Mouse (Mus musculus) liver, embryonic 13.5 days (tissue): ENCODE results near the gene Anp32a. TPM values are rescaled to one million over a fixed set of nuclear protein-coding genes. Genes with fewer than 3 reads are reported as not detected.

Experiments used
- ATAC-seq: fragments of 200-750 bp; cut with Nextera tagmentation; 2 replicates; pipeline ENCODE4 v1.8.0; 2017; ENCODE audit warnings: low read depth, mild to moderate bottlenecking, moderate number of reproducible peaks, moderate library complexity
- DNase-seq: peaks from one replicate; pipeline ENCODE4 v3.0.0; 2022
- H3K27ac ChIP-seq: fragments of 300-500 bp; sonication (generic); 2 replicates; pipeline ENCODE4 v1.5.1; 2015; ENCODE audit warnings: moderate library complexity, mild to moderate bottlenecking, inconsistent platforms
- H3K27me3 ChIP-seq: fragments of 300-500 bp; sonication (generic); 2 replicates; pipeline ENCODE4 v1.6.1; 2015; ENCODE audit warnings: mild to moderate bottlenecking, inconsistent platforms
- H3K36me3 ChIP-seq: fragments of 300-500 bp; sonication (generic); 2 replicates; pipeline ENCODE4 v1.6.1; 2015; ENCODE audit warnings: mild to moderate bottlenecking, inconsistent platforms
- H3K4me1 ChIP-seq: fragments of 300-500 bp; sonication (generic); replicated peaks from 2 replicates; pipeline ENCODE4 v1.6.1; 2015; ENCODE audit warnings: inconsistent platforms
- H3K4me2 ChIP-seq: fragments of 300-500 bp; sonication (generic); 2 replicates; pipeline ENCODE4 v1.6.1; 2015; ENCODE audit warnings: inconsistent platforms, mild to moderate bottlenecking, moderate library complexity
- H3K4me3 ChIP-seq: fragments of 300-500 bp; sonication (generic); replicated peaks from 2 replicates; pipeline ENCODE4 v1.5.1; 2015; ENCODE audit warnings: mild to moderate bottlenecking, inconsistent platforms
- H3K9ac ChIP-seq: fragments of 300-500 bp; sonication (generic); 2 replicates; pipeline ENCODE4 v1.6.1; 2015; ENCODE audit warnings: mild to moderate bottlenecking, inconsistent platforms
- H3K9me3 ChIP-seq: fragments of 300-500 bp; sonication (generic); replicated peaks from 2 replicates; pipeline ENCODE4 v1.6.1; 2016; ENCODE audit warnings: inconsistent platforms
- WGBS: fragments of 180-500 bp; shearing (Covaris S2); methylation state at CpG from one replicate; pipeline ENCODE4 v1.1.7; 2015; ENCODE audit not compliant: insufficient replicate concordance; 5-methylcytosine and 5-hydroxymethylcytosine counted together
- polyA plus RNA-seq: library from polyadenylated mRNA; unstranded; fragments of >200 nt; fragmentation: Nextera tagmentation; extraction: Ambion mirVana; gene quantifications from 2 replicates; pipeline ENCODE4 v1.2.1, GENCODE M21; 2015

The Anp32a gene
- polyA plus RNA-seq, 1 experiment from 2014 or later, result 102 TPM

DNA sequence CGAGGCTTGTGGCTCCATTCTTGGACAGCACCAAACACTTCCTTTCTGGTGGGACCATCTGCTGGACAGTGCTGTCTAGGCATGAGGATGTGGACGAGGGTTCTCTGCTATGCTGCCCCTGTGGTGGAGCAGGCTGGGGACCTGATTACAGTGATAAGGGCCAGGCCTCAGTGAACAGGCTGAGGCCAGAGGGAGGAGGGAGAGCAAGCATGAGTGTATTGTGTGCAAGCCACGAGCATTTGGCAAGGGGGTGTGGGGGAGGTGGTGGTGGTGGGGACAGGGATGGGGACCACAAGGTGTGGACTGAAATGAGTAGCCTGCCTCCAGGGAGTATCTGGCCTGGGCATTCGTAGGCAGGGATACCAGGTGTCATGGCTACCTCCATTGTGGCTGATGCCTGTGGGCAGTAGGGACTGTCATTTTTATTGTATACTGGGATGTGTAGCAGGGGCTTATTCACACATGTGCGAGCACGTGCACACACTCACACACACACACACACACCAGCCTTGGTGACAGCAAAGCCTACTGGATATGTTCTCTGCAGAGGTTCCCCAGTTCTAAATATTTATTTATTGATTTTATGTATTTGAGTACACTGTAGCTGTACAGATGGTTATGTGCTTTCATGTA, 29.7 kb downstream of the Anp32a start:
- H3K9me3 ChIP-seq, result no peaks in the 10 kb centered on the region
- no peak overlapping the region for H3K4me3 ChIP-seq
- 47% methylated on average over 6 of the region's 6 CpGs for WGBS
- no peak overlapping the region for H3K4me2 ChIP-seq
- ATAC-seq (peak; percentile 18; the same call in 1 of the 2 replicates), DNase-seq (no peak)
- no peak overlapping the region for H3K9ac ChIP-seq
- peaks cover 97% of the 10 kb centered on the region for H3K4me1 ChIP-seq
- peaks cover 54% of the 10 kb centered on the region for H3K36me3 ChIP-seq
- no peak overlapping the region for H3K27ac ChIP-seq
- H3K27me3 ChIP-seq, result no peaks in the 10 kb centered on the region

DNA sequence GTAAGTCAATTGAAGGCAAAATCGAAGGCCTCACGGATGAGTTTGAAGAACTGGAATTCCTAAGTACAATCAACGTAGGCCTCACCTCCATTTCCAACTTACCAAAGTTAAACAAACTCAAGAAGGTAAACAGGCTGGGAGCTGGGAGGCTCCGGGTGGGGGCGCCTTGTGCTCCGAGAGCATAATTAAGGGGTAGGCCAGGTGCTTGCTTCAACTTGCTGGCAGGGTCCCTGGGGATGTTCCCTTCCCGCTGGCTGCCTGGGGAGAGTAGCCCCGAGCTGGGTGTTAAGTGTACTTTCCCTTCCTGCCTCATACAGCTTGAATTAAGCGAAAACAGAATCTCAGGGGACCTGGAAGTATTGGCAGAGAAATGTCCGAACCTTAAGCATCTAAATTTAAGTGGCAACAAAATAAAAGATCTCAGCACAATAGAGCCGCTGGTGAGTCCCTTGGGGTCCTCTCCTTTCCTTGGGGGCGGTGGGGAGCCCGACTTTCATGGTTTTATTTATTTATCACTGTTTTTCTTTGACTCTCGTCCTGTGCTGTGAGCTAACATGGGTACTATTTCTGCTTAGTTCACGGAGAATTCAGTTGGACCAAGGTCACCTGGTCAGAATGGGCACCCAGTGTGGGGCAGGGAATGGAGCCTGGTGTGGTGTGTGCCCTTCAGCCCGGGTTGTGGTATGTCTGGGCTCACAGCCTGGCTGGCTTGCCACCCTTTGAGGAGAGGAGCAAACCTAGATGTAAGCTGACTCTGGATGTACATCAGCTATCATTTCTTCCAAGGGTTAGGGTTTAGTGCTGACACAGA, 30.9 kb downstream of the Anp32a start:
- DNase-seq, result no peak
- Histone ChIP-seq H3K27ac (no peak overlapping the region), H3K4me1 (peaks cover 92% of the 10 kb centered on the region), H3K4me2 (no peak overlapping the region), H3K4me3 (no peak overlapping the region), H3K27me3 (no peaks in the 10 kb centered on the region), H3K36me3 (peaks cover 66% of the 10 kb centered on the region), H3K9me3 (no peaks in the 10 kb centered on the region), H3K9ac (no peak overlapping the region)
- 81% methylated on average over 16 of the region's 16 CpGs for WGBS
- ATAC-seq, result no peak

DNA sequence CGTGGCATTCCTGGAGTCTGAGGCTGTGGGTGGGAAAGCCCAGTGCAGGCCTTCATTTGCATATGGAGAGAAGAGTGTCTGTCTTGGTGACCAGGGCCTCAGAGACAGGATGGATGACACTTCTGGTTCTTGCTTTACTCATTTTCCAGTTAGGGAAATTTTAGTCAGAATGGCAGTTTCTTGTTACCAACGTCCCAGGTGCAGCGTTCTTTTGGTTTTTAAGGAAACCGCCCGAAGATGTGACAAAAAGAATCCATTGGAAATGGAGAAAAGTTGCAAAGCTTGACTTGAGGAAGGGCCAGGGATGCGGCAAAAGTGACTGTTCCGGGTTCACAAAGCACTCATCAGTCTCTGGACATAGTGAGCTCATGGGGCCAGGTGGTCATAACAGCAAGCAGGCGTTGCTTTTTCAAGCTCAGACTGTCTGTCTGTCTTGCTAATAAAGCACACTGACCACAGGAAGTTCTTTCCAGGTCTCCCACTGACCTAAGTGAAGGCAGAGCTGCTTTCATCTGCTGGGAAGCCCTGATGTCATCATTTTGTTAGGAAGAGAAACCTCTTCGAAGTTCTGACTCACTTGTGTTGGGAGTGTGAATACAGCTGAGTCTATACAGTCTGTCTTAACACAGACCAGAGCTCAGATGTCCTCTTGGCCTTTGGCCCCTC, 31.6 kb downstream of the Anp32a start:
- DNase-seq (no peak), ATAC-seq (no peak)
- Histone ChIP-seq H3K4me1 (peaks cover 85% of the 10 kb centered on the region), H3K4me3 (no peak overlapping the region), H3K27me3 (no peaks in the 10 kb centered on the region), H3K4me2 (0 out of 2 replicates have a peak overlapping the region, but pooled peaks have one; percentile 14), H3K9ac (0 out of 2 replicates have a peak overlapping the region, but pooled peaks have one; percentile 29), H3K27ac (peak overlapping the region; percentile 29; the same call in 1 of the 2 replicates), H3K9me3 (no peaks in the 10 kb centered on the region), H3K36me3 (peaks cover 73% of the 10 kb centered on the region)
- WGBS, result 74% methylated on average over 9 of the region's 9 CpGs

DNA sequence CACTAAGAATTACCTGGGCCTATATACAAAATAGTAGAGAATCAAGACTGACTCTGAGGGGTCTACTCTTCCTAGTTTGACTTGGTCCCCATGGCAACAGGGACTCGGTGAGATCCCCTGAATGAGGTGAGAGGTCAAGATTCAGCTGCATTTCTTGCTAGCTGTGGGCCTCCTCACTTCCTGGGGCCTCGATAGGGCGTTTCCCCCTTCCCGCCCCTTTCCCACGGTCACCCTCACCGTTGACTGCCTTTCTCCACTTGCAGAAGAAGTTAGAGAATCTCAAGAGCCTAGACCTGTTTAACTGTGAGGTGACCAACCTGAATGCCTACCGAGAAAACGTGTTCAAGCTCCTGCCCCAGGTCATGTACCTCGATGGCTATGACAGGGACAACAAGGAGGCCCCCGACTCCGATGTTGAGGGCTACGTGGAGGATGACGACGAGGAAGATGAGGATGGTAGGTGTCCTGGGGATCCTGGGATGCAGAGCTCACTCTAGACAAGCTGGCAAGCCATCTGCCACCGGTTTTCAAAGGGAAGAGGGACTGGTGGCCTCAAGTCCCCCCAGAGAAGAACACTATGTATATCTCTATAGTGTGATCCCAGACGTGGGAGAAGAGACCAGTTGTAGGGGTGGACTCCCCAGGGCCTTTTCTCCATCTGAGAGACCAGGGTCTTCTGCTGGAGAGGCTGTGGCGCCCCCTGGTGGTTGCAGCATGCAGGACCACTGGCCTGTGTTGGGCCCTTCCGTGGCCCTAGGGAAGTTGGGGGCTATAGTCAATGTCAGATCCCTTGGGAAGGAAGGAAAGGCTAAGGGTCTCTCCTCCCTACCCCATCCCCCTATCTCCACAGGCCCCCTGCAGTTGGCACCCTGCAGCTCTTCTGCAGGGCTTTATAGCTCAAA, 32.4 kb downstream of the Anp32a start:
- DNase-seq (peak; percentile 48), ATAC-seq (peak; percentile 49)
- 0 out of 2 replicates have a peak overlapping the region, but pooled peaks have one; percentile 29 for H3K9ac ChIP-seq
- 40% methylated on average over 18 of the region's 18 CpGs for WGBS
- peaks cover 81% of the 10 kb centered on the region for H3K36me3 ChIP-seq
- peaks cover 77% of the 10 kb centered on the region for H3K4me1 ChIP-seq
- H3K27ac ChIP-seq, result peak overlapping the region; percentile 29
- no peak overlapping the region for H3K4me3 ChIP-seq
- H3K4me2 ChIP-seq, result peak overlapping the region; percentile 14; the same call in 1 of the 2 replicates
- H3K9me3 ChIP-seq, result no peaks in the 10 kb centered on the region
- H3K27me3 ChIP-seq, result no peaks in the 10 kb centered on the region

DNA sequence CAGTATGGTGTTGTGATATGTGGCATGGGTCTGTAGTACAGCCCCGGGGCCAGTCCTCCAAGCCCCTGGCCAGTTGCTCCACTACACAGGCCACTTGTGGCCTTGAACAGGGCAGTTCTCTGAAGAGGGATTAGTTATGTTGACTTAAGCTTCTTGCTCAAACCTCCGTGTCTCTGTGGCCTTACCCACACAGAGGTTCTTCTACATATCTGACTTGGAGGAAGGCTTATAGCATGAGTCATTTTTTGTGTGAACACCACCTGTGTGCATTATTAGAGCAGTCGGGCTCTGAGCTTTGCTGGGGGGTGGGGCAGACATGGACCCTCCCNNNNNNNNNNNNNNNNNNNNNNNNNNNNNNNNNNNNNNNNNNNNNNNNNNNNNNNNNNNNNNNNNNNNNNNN, 33.2 kb downstream of the Anp32a start:
- Histone ChIP-seq H3K9me3 (no peaks in the 10 kb centered on the region), H3K27me3 (no peaks in the 10 kb centered on the region), H3K4me1 (peaks cover 69% of the 10 kb centered on the region), H3K36me3 (peaks cover 81% of the 10 kb centered on the region), H3K4me2 (peak overlapping the region; percentile 6; the same call in 1 of the 2 replicates), H3K9ac (0 out of 2 replicates have a peak overlapping the region, but pooled peaks have one; percentile 1), H3K27ac (peak overlapping the region; percentile 24; the same call in 1 of the 2 replicates), H3K4me3 (no peak overlapping the region)
- ATAC-seq (no peak), DNase-seq (no peak)
- 64% methylated on average over 3 of the region's 3 CpGs for WGBS

DNA sequence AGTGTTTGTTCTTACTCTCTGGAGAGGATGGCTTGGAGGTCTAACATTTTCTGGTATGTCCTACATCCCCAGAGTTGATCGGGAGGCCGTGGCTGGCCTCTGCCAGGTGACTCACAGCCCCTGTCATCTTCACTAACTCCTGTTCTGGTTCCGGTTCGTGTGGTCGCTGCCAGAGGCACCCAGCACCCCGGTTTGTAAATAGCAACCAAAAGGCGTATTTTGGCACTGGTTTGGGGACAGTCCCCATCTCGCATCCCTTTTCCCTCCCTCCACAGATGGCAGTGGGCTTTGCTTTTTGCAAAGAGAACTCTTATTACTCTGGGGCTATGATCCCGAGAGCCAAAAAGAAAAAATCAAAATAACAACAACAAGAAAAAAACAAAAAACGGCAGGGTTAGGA, 36.8 kb downstream of the Anp32a start:
- Histone ChIP-seq H3K27me3 (no peaks in the 10 kb centered on the region), H3K27ac (no peak overlapping the region), H3K4me3 (no peak overlapping the region), H3K4me1 (peaks cover 54% of the 10 kb centered on the region), H3K9ac (no peak overlapping the region), H3K9me3 (no peaks in the 10 kb centered on the region), H3K4me2 (no peak overlapping the region), H3K36me3 (peaks cover 68% of the 10 kb centered on the region)
- ATAC-seq (no peak), DNase-seq (no peak)
- 87% methylated on average over 10 of the region's 10 CpGs for WGBS

DNA sequence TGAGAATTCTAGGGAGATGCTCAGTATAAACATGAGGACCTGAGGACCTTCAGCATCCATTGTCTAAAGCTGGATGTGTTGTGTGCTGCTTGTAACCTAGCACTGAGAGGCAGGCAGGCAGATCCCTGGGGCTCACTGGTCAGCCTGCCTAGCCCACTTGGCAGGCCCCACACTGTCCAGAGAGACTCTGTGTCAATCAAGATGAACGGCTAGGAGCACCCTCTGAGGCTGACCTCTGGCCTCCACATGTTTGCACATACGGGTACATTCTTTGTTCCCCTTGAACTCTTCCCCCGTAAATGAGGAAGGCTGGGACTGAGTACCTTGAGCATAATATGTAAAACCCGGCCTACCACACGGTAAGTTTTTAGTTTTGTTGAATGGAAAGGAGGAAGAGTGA, 39.3 kb downstream of the Anp32a start:
- WGBS, result 51% methylated on average over 5 of the region's 5 CpGs
- ATAC-seq (0 out of 2 replicates have a peak, but pooled peaks have one; percentile 23), DNase-seq (no peak)
- peak overlapping the region; percentile 36; the same call in 1 of the 2 replicates for H3K27ac ChIP-seq
- H3K27me3 ChIP-seq, result no peaks in the 10 kb centered on the region
- H3K4me3 ChIP-seq, result no peak overlapping the region
- H3K9ac ChIP-seq, result no peak overlapping the region; the same call in 1 of the 2 replicates
- H3K4me1 ChIP-seq, result peaks cover 42% of the 10 kb centered on the region
- no peaks in the 10 kb centered on the region for H3K9me3 ChIP-seq
- H3K36me3 ChIP-seq, result peaks cover 45% of the 10 kb centered on the region
- no peak overlapping the region for H3K4me2 ChIP-seq

DNA sequence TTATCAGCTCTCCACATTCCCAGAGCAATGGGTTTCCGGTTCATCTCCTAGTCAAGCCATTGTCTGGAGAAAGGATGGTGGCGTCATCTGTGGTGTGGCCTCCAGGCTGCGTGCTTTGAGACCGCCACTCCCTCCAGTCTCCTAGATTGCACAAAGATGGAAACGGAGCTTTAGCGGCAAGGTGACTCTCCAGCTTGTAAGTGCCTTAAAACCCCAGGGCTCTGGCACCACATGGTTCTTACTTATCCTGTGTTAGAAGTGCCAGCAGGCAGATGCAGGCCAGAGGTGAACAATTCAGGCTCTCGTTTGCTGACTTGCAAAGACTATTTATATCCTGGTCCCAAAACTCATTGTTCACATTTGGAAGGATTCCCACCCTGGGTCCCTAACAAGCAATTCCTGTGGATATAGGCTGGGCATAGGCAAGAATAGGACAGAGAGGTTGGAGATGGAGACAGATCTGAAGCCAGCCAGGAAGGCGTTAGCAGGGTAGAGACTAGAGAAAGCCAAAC, 40.4 kb downstream of the Anp32a start:
- ATAC-seq, result no peak
- H3K27ac ChIP-seq, result no peak overlapping the region

DNA sequence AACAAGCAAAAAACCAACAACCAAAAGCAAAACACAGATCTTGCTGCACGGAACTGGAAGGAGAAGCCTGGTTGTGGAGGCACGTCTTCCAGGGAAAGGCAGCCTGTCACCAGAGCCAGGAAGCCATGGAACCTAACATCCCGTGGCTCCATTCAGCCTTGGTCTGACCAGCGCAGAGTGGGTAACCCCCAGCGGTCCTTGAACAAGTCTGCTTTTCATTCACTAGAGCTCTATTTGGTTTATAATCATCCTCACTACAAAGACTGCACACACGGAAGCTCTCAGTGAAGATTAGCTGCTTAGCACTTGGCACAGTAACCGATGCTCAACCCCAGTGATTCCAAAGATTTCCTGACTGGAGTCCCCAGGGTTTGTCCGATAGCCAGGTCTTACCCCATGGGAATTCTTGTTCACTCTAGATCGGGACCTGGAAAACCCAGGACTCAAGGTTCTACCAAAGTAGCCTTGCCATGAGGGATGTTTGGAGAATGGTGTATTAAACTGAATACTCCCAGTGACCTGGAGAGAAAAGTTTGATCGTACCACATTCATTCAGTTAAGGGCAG, 41.5 kb downstream of the Anp32a start:
- no peak for ATAC-seq
- Histone ChIP-seq H3K4me3 (no peak overlapping the region), H3K9me3 (no peaks in the 10 kb centered on the region), H3K9ac (no peak overlapping the region), H3K27ac (no peak overlapping the region), H3K4me1 (peaks cover 39% of the 10 kb centered on the region), H3K36me3 (peaks cover 23% of the 10 kb centered on the region), H3K27me3 (no peaks in the 10 kb centered on the region), H3K4me2 (no peak overlapping the region)
- 76% methylated on average over 10 of the region's 10 CpGs for WGBS
- no peak for DNase-seq

More for the DNA sequence above, 40.4 kb downstream of the Anp32a start:
- no peak for DNase-seq
- H3K4me3 ChIP-seq, result no peak overlapping the region
- H3K27me3 ChIP-seq, result no peaks in the 10 kb centered on the region
- WGBS, result 35% methylated on average over 8 of the region's 8 CpGs
- peaks cover 42% of the 10 kb centered on the region for H3K4me1 ChIP-seq
- no peak overlapping the region for H3K4me2 ChIP-seq
- H3K9ac ChIP-seq, result no peak overlapping the region
- H3K36me3 ChIP-seq, result peaks cover 34% of the 10 kb centered on the region
- H3K9me3 ChIP-seq, result no peaks in the 10 kb centered on the region

DNA sequence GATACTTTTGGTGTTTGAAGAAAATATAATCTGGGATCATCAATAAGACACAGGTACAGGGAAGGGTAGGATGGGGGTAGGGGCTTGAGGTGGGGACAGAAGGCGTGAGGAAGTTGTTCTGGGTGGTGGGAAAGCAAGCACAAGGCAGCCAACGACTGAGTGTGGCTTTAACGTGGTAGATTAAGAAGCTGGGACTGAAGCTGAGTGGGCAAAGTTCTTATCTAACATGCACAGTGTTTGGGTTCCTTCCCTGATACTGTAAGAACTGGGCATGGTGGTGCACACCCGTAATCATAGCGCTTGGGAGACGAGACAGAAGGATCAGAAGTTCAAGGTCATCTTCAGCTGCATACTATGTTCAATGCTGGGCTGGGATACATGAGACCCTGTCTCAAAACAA, 44.0 kb downstream of the Anp32a start:
- Histone ChIP-seq H3K4me1 (peaks cover 35% of the 10 kb centered on the region), H3K4me3 (no peak overlapping the region), H3K4me2 (no peak overlapping the region), H3K27ac (no peak overlapping the region), H3K27me3 (no peaks in the 10 kb centered on the region), H3K36me3 (peaks cover 4% of the 10 kb centered on the region), H3K9ac (no peak overlapping the region), H3K9me3 (no peaks in the 10 kb centered on the region)
- WGBS, result 14% methylated on average over 6 of the region's 6 CpGs
- DNase-seq (peak; percentile 36), ATAC-seq (peak; percentile 91)
